Mouse (Mus musculus): ENCODE results near the gene Pigc. TPM values are rescaled to one million over a fixed set of nuclear protein-coding genes. Genes with fewer than 3 reads are reported as not detected.
A peak's percentile ranks its signal among the peaks of the same experiment; 100 is the strongest.

Gene Pigc
- polyA plus RNA-seq, 1 experiment from 2014 or later, result 36.5 TPM

- Histone ChIP-seq H3K4me3 (no peak overlapping the region), H3K9ac (no peak overlapping the region), H3K36me3 (no peaks in the 10 kb centered on the region), H3K4me2 (no peak overlapping the region), H3K27ac (replicated peaks) (no peak overlapping the region), H3K9me3 (no peaks in the 10 kb centered on the region), H3K27me3 (no peaks in the 10 kb centered on the region), H3K4me1 (replicated peaks) (no peaks in the 10 kb centered on the region)
- ATAC-seq (ENCODE audit: low read depth), result no peak
- 79% methylated on average over 5 of the region's 5 CpGs for WGBS
These were observed 17.8 kb upstream of the Pigc start for GRCm38 (mm10) chr1:161951009-161951779.

GRCm38 (mm10) chr1:161952599-161952998, 16.4 kb upstream of the Pigc start:
- Histone ChIP-seq H3K27ac (replicated peaks) (no peak overlapping the region), H3K27me3 (no peaks in the 10 kb centered on the region), H3K9ac (no peak overlapping the region), H3K4me2 (no peak overlapping the region), H3K9me3 (no peaks in the 10 kb centered on the region), H3K4me3 (no peak overlapping the region), H3K4me1 (replicated peaks) (no peaks in the 10 kb centered on the region), H3K36me3 (no peaks in the 10 kb centered on the region)
- WGBS, result 35% methylated on average over 1 of the region's 1 CpGs
- ATAC-seq (ENCODE audit: low read depth), result no peak

GRCm38 (mm10) chr1:161955846-161956245, 13.1 kb upstream of the Pigc start:
- 78% methylated on average over 5 of the region's 5 CpGs for WGBS

GRCm38 (mm10) chr1:161957964-161958950, 10.7 kb upstream of the Pigc start:
- Histone ChIP-seq H3K27me3 (no peaks in the 10 kb centered on the region), H3K27ac (replicated peaks) (no peak overlapping the region), H3K4me2 (no peak overlapping the region), H3K9ac (no peak overlapping the region), H3K4me3 (no peak overlapping the region), H3K9me3 (no peaks in the 10 kb centered on the region), H3K4me1 (replicated peaks) (no peaks in the 10 kb centered on the region), H3K36me3 (no peaks in the 10 kb centered on the region)
- ATAC-seq (ENCODE audit: low read depth), result no peak
- WGBS, result 86% methylated on average over 19 of the region's 19 CpGs

More at GRCm38 (mm10) chr1:161955846-161956245, 13.1 kb upstream of the Pigc start:
- no peak overlapping the region for H3K4me2 ChIP-seq
- ATAC-seq (ENCODE audit: low read depth), result no peak
- no peaks in the 10 kb centered on the region for H3K9me3 ChIP-seq
- H3K9ac ChIP-seq, result no peak overlapping the region
- no peaks in the 10 kb centered on the region for H3K36me3 ChIP-seq
- H3K27me3 ChIP-seq, result no peaks in the 10 kb centered on the region
- H3K27ac ChIP-seq (replicated peaks), result no peak overlapping the region
- H3K4me3 ChIP-seq, result no peak overlapping the region
- H3K4me1 ChIP-seq (replicated peaks), result no peaks in the 10 kb centered on the region

- no peak for ATAC-seq (ENCODE audit: low read depth)
- H3K9me3 ChIP-seq, result no peaks in the 10 kb centered on the region
- no peaks in the 10 kb centered on the region for H3K4me1 ChIP-seq (replicated peaks)
- no peaks in the 10 kb centered on the region for H3K27me3 ChIP-seq
- no peak overlapping the region for H3K27ac ChIP-seq (replicated peaks)
- H3K9ac ChIP-seq, result no peak overlapping the region
- H3K36me3 ChIP-seq, result no peaks in the 10 kb centered on the region
- H3K4me2 ChIP-seq, result no peak overlapping the region
- 61% methylated on average over 3 of the region's 3 CpGs for WGBS
- H3K4me3 ChIP-seq, result no peak overlapping the region
These were observed 6.3 kb upstream of the Pigc start for GRCm38 (mm10) chr1:161962465-161963377.

- no peak overlapping the region for H3K4me2 ChIP-seq
- no peak overlapping the region for H3K9ac ChIP-seq
- H3K4me3 ChIP-seq, result no peak overlapping the region
- WGBS, result 87% methylated on average over 2 of the region's 2 CpGs
- no peaks in the 10 kb centered on the region for H3K9me3 ChIP-seq
- no peak for ATAC-seq (ENCODE audit: low read depth)
- H3K27ac ChIP-seq (replicated peaks), result no peak overlapping the region
- peaks cover 21% of the 10 kb centered on the region for H3K4me1 ChIP-seq (replicated peaks)
- no peaks in the 10 kb centered on the region for H3K27me3 ChIP-seq
- H3K36me3 ChIP-seq, result peaks cover 14% of the 10 kb centered on the region
These were observed 1.1 kb upstream of the Pigc start for GRCm38 (mm10) chr1:161967936-161968335.

GRCm38 (mm10) chr1:161970874-161971273, 1.9 kb downstream of the Pigc start:
- ATAC-seq (ENCODE audit: low read depth), result no peak
- Histone ChIP-seq H3K9me3 (no peaks in the 10 kb centered on the region), H3K4me3 (no peak overlapping the region), H3K4me2 (no peak overlapping the region), H3K27ac (replicated peaks) (no peak overlapping the region), H3K27me3 (no peaks in the 10 kb centered on the region), H3K4me1 (replicated peaks) (peaks cover 21% of the 10 kb centered on the region), H3K36me3 (peaks cover 14% of the 10 kb centered on the region), H3K9ac (no peak overlapping the region)
- WGBS, result 96% methylated on average over 9 of the region's 9 CpGs

- Histone ChIP-seq H3K27me3 (no peaks in the 10 kb centered on the region), H3K4me1 (replicated peaks) (peaks cover 21% of the 10 kb centered on the region), H3K4me2 (no peak overlapping the region), H3K4me3 (no peak overlapping the region), H3K9ac (no peak overlapping the region), H3K9me3 (no peaks in the 10 kb centered on the region), H3K36me3 (peaks cover 14% of the 10 kb centered on the region), H3K27ac (replicated peaks) (no peak overlapping the region)
- no peak for ATAC-seq (ENCODE audit: low read depth)
- WGBS, result 91% methylated on average over 8 of the region's 8 CpGs
These were observed 3.2 kb downstream of the Pigc start for GRCm38 (mm10) chr1:161972233-161972632.

GRCm38 (mm10) chr1:161976255-161977182, 7.5 kb downstream of the Pigc start:
- no peak overlapping the region for H3K4me3 ChIP-seq
- H3K9ac ChIP-seq, result no peak overlapping the region
- no peak overlapping the region for H3K4me2 ChIP-seq
- peak; percentile 47; the same call in 1 of the 2 replicates for ATAC-seq (ENCODE audit: low read depth)
- H3K9me3 ChIP-seq, result no peaks in the 10 kb centered on the region
- no peak overlapping the region for H3K27ac ChIP-seq (replicated peaks)
- no peaks in the 10 kb centered on the region for H3K27me3 ChIP-seq
- peaks cover 4% of the 10 kb centered on the region; the same call in 1 of the 2 replicates for H3K36me3 ChIP-seq
- 54% methylated on average over 16 of the region's 16 CpGs for WGBS
- peaks cover 1% of the 10 kb centered on the region for H3K4me1 ChIP-seq (replicated peaks)

GRCm38 (mm10) chr1:161977331-161977730, 8.3 kb downstream of the Pigc start:
- H3K4me2 ChIP-seq, result no peak overlapping the region
- no peak overlapping the region for H3K27ac ChIP-seq (replicated peaks)
- H3K9me3 ChIP-seq, result no peaks in the 10 kb centered on the region
- WGBS, result 66% methylated on average over 4 of the region's 4 CpGs
- H3K27me3 ChIP-seq, result no peaks in the 10 kb centered on the region
- no peaks in the 10 kb centered on the region; the same call in 1 of the 2 replicates for H3K4me1 ChIP-seq (replicated peaks)
- no peak for ATAC-seq (ENCODE audit: low read depth)
- no peak overlapping the region for H3K9ac ChIP-seq
- no peaks in the 10 kb centered on the region for H3K36me3 ChIP-seq
- no peak overlapping the region for H3K4me3 ChIP-seq

Measured in neural tube, embryonic 13.5 days (tissue).